Mouse (Mus musculus) activated CD4-positive, CD25-positive, alpha-beta regulatory T cell, adult 4 months (primary cell): Measurements from ENCODE around the gene Gm38392. TPM values are rescaled to one million over a fixed set of nuclear protein-coding genes. Genes with fewer than 3 reads are reported as not detected.

Experiments
- ATAC-seq: one replicate; pipeline ENCODE4 v1.8.0; 2017
- polyA plus RNA-seq, 2 experiments: library from polyadenylated mRNA; unstranded; fragments of 100-300 nt; shearing (Covaris generic); gene quantifications; one replicate each; pipeline ENCODE4 v1.2.1; 2017

Gene Gm38392
- polyA plus RNA-seq, 2 experiments from 2014 or later: not detected

GRCm38 (mm10) chr3:88198505-88199020, 88.4 kb downstream of the Gm38392 start:
- no peak for ATAC-seq

- ATAC-seq: no peak
Measured at GRCm38 (mm10) chr3:88197741-88198504, 89.1 kb downstream of the Gm38392 start.

Other genes with a start within 250 kb of the Gm38392 start
- 10 to 100 TPM; 25.3 to 33.4 TPM for gene Gpatch4, start 244.1 kb downstream of the Gm38392 start, polyA plus RNA-seq
- 10 to 100 TPM; 70.9 to 90.8 TPM for gene Naxe, start 228.7 kb downstream of the Gm38392 start, polyA plus RNA-seq
- not detected for gene Ttc24, start 208.9 kb downstream of the Gm38392 start, polyA plus RNA-seq
- gene Iqgap3, start 205.2 kb downstream of the Gm38392 start, polyA plus RNA-seq: 1 to 10 TPM; 1.3 to 1.4 TPM
- 10 to 100 TPM; 24.3 to 24.5 TPM for gene Mef2d, start 144.8 kb downstream of the Gm38392 start, polyA plus RNA-seq
- not detected for gene Rhbg, start 32.5 kb downstream of the Gm38392 start, polyA plus RNA-seq
- 1 to 10 TPM; 2.7 to 7.4 TPM for gene Tsacc, start 9.8 kb upstream of the Gm38392 start, polyA plus RNA-seq
- gene Cct3, start 9.9 kb upstream of the Gm38392 start, polyA plus RNA-seq: 100 to 1,000 TPM; 180 to 209 TPM
- gene Glmp, start 37.8 kb upstream of the Gm38392 start, polyA plus RNA-seq: 100 to 1,000 TPM; 356 to 375 TPM
- 1 to 10 TPM in 1 of 2 experiments, under 1 TPM in 1; 0.78 to 1.3 TPM for gene Tmem79, start 48.9 kb upstream of the Gm38392 start, polyA plus RNA-seq
- gene Smg5, start 49.0 kb upstream of the Gm38392 start, polyA plus RNA-seq: 10 to 100 TPM; 30.2 to 50.2 TPM
- gene Paqr6, start 77.4 kb upstream of the Gm38392 start, polyA plus RNA-seq: not detected
- not detected for gene Bglap3, start 85.5 kb upstream of the Gm38392 start, polyA plus RNA-seq
- gene Bglap2, start 91.5 kb upstream of the Gm38392 start, polyA plus RNA-seq: not detected
- gene Bglap, start 97.3 kb upstream of the Gm38392 start, polyA plus RNA-seq: not detected
- 10 to 100 TPM; 62.7 to 63.7 TPM for gene Pmf1, start 123.1 kb upstream of the Gm38392 start, polyA plus RNA-seq
- gene Slc25a44, start 137.9 kb upstream of the Gm38392 start, polyA plus RNA-seq: 10 to 100 TPM; 12.8 to 16.7 TPM
- gene Sema4a, start 174.0 kb upstream of the Gm38392 start, polyA plus RNA-seq: 10 to 100 TPM; 31.5 to 44.8 TPM
- 1 to 10 TPM; 4.6 to 6.4 TPM for gene Lmna, start 222.7 kb upstream of the Gm38392 start, polyA plus RNA-seq
- gene Mex3a, start 245.2 kb upstream of the Gm38392 start, polyA plus RNA-seq: under 1 TPM; 0.10 to 0.81 TPM